Mouse (Mus musculus) kidney, adult 2 months (tissue): Measurements from ENCODE around the gene Slc51a. TPM values are rescaled to one million over a fixed set of nuclear protein-coding genes. Genes with fewer than 3 reads are reported as not detected.
"Not testable (repeated sequence)": the region's sequence is repeated elsewhere in the genome, so short reads cannot be mapped to it uniquely, and the experiment has no call there.

Experiments used
- DNase-seq: peaks from one replicate; pipeline ENCODE4 v3.0.0; 2021
- H3K27ac ChIP-seq: fragments of 200-500 bp; 2 replicates; pipeline ENCODE4 v1.5.1; 2012; ENCODE audit warnings: low read depth, low read length, control low read depth, inconsistent platforms; ENCODE audit not compliant: insufficient read depth
- H3K27me3 ChIP-seq: fragments of 200-500 bp; replicated peaks from 2 replicates; pipeline ENCODE4 v1.6.1; 2012; ENCODE audit warnings: mild to moderate bottlenecking, moderate library complexity, low read length, inconsistent platforms; ENCODE audit not compliant: control insufficient read depth, insufficient read depth
- H3K36me3 ChIP-seq: fragments of 200-500 bp; 2 replicates; pipeline ENCODE4 v1.6.1; 2012; ENCODE audit warnings: mild to moderate bottlenecking, moderate library complexity, low read length, inconsistent platforms; ENCODE audit not compliant: control insufficient read depth, insufficient read depth
- H3K4me1 ChIP-seq: fragments of 200-500 bp; 2 replicates; pipeline ENCODE4 v1.6.1; 2011; ENCODE audit warnings: low read length; ENCODE audit not compliant: control insufficient read depth, insufficient read depth
- H3K4me3 ChIP-seq: fragments of 200-500 bp; 2 replicates; pipeline ENCODE4 v1.5.1; 2011; ENCODE audit warnings: mild to moderate bottlenecking, low read depth, low read length, control low read depth; ENCODE audit not compliant: insufficient read depth
- CTCF ChIP-seq: fragments of 200-500 bp; conservative IDR thresholded peaks from 2 replicates; pipeline ENCODE4 v1.5.1; 2011; ENCODE audit warnings: low read depth, mild to moderate bottlenecking, control low read depth, low read length, moderate library complexity, mixed read lengths; ENCODE audit not compliant: insufficient read depth, insufficient read length
- POLR2A ChIP-seq: fragments of 200-500 bp; IDR thresholded peaks from one replicate; pipeline ENCODE4 v1.6.1; 2011; ENCODE audit warnings: low read depth, low read length, control low read depth
- WGBS: fragments of 180-500 bp; shearing (Covaris S2); methylation state at CpG from one replicate; pipeline ENCODE4 v1.1.7; 2018; 5-methylcytosine and 5-hydroxymethylcytosine counted together
- polyA plus RNA-seq: library from polyadenylated mRNA; depleted of rRNA; stranded (reverse); fragments of >200 nt; gene quantifications from 2 replicates; pipeline ENCODE4 v1.2.3, GENCODE M21; 2012

Gene Slc51a
- polyA plus RNA-seq, 1 experiment = 97.3 TPM

DNA sequence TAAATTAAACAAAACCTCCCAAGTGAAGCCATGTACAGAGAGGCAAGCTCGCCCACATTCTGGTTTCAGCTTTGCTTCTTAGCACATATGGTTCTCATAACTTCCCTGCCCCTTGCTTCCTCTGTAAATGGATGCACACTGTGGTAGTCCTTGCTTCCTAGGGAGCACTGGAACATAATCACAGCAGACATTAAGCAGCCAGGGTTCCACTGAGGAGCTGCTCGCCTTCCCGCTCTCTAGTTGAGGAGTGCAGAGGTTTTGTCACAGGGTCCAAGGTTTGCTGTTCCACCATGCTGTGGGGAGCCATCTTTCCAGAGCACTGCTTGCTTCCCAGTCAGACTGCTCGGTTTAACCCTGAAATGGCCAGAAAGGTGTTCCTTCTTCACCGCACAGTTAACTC lies 33.0 kb downstream of the Slc51a start:
- 92% methylated on average over 5 of the region's 5 CpGs for WGBS
- no peak for TF ChIP-seq CTCF
- no peak for TF ChIP-seq POLR2A
- Histone ChIP-seq H3K36me3 (no peaks in the 10 kb centered on the region; the same call in 1 of the 2 replicates), H3K27ac (no peak overlapping the region), H3K4me3 (no peak overlapping the region), H3K27me3 (no peaks in the 10 kb centered on the region), H3K4me1 (peaks cover 15% of the 10 kb centered on the region; the same call in 1 of the 2 replicates)
- DNase-seq = no peak

DNA sequence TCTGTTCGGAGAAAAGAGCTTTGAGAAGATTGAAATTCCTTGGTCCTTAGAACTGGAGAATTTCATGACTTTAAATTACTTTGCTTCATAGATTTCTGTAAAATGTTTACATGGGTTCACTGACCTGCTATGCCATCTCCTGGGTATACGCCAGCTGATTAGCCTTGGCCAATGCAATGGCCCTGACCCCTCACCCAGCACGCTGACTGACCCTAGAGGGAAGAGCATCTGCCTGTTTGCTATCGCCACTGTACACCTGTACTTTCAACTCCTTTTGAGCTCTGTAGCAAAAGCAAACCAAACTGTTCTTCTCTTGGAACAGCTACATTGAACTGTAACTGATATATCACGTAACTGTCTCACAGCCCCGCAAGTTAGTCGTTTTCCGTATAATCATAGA lies 34.6 kb downstream of the Slc51a start:
- Histone ChIP-seq H3K4me1 (peaks cover 17% of the 10 kb centered on the region; the same call in 1 of the 2 replicates), H3K4me3 (no peak overlapping the region), H3K27ac (no peak overlapping the region), H3K27me3 (no peaks in the 10 kb centered on the region), H3K36me3 (no peaks in the 10 kb centered on the region; the same call in 1 of the 2 replicates)
- WGBS = 91% methylated on average over 8 of the region's 8 CpGs
- no peak for TF ChIP-seq CTCF
- no peak for TF ChIP-seq POLR2A
- no peak for DNase-seq

- 88% methylated on average over 2 of the region's 2 CpGs for WGBS
- DNase-seq = no peak
- Histone ChIP-seq H3K27ac (no peak overlapping the region), H3K27me3 (no peaks in the 10 kb centered on the region), H3K4me1 (peaks cover 22% of the 10 kb centered on the region; the same call in 1 of the 2 replicates), H3K36me3 (no peaks in the 10 kb centered on the region; the same call in 1 of the 2 replicates), H3K4me3 (no peak overlapping the region)
- TF ChIP-seq POLR2A (no peak), CTCF (no peak)
Observed at GRCm38 (mm10) chr16:32450133-32450532, 37.5 kb downstream of the Slc51a start.

GRCm38 (mm10) chr16:32449665-32450064 lies 38.0 kb downstream of the Slc51a start:
- DNase-seq = no peak
- WGBS = 72% methylated on average over 3 of the region's 3 CpGs
- no peaks in the 10 kb centered on the region for H3K27me3 ChIP-seq
- peaks cover 22% of the 10 kb centered on the region; the same call in 1 of the 2 replicates for H3K4me1 ChIP-seq
- TF ChIP-seq POLR2A = no peak
- TF ChIP-seq CTCF = no peak
- H3K36me3 ChIP-seq = no peaks in the 10 kb centered on the region; the same call in 1 of the 2 replicates
- H3K27ac ChIP-seq = no peak overlapping the region
- H3K4me3 ChIP-seq = no peak overlapping the region

- no peak overlapping the region for H3K4me3 ChIP-seq
- H3K4me1 ChIP-seq = peaks cover 17% of the 10 kb centered on the region; the same call in 1 of the 2 replicates
- H3K27me3 ChIP-seq = no peaks in the 10 kb centered on the region
- TF ChIP-seq CTCF (no peak), POLR2A (no peak)
- DNase-seq = no peak
- H3K27ac ChIP-seq = no peak overlapping the region
- 77% methylated on average over 2 of the region's 2 CpGs for WGBS
- peaks cover 1% of the 10 kb centered on the region; the same call in 1 of the 2 replicates for H3K36me3 ChIP-seq
Observed at GRCm38 (mm10) chr16:32446563-32447138, 41.0 kb downstream of the Slc51a start.

DNA sequence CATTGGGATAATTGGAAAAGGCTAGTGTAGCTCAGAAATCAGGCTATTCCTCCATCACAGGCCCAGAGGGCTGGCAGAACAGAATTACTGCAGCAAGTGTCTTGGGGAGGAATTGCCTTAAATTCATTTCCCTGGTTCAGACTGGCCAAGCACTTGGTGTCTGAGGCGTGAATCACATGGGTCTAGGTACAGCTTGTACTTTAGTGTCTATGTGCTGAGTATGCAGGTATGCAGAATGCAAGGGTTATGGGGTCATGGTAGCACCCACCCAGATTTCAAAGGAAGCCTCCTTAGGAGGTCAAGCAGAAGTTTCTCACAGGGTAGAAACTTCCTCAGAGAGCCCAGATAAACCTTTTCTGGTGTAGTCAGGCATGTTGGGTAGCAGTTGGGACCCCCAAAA lies 42.1 kb downstream of the Slc51a start:
- Histone ChIP-seq H3K27ac (0 out of 2 replicates have a peak overlapping the region, but pooled peaks have one; percentile 14), H3K4me3 (no peak overlapping the region), H3K27me3 (no peaks in the 10 kb centered on the region), H3K4me1 (peaks cover 21% of the 10 kb centered on the region; the same call in 1 of the 2 replicates), H3K36me3 (peaks cover 1% of the 10 kb centered on the region; the same call in 1 of the 2 replicates)
- peak; percentile 51 for DNase-seq
- 73% methylated on average over 1 of the region's 1 CpGs for WGBS
- TF ChIP-seq CTCF (no peak), POLR2A (no peak)

DNA sequence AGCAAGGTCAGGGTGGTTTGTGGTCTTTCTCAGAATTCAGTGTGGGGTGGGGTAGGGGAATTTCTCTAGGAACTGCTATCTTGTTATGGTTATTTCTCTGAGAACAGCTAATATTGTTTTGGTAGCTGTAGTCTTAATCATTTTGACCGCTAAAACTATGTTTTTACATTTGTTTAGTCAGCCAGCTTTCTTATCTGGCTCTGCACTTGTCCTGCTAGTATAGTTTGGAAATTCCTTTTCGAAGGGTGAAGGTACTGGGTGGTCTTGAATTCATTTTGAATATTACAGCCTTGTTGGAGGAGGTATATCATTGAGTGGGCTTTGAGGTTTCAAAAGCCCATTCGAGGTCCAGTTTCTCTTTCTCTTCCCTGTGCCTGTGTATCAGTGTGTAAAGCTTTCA lies 43.1 kb downstream of the Slc51a start:
- 90% methylated on average over 3 of the region's 3 CpGs for WGBS
- H3K4me1 ChIP-seq = peaks cover 18% of the 10 kb centered on the region; the same call in 1 of the 2 replicates
- not testable (repeated sequence) for H3K4me3 ChIP-seq, H3K27ac ChIP-seq, H3K36me3 ChIP-seq, DNase-seq, H3K27me3 ChIP-seq

- Histone ChIP-seq H3K4me3 (no peak overlapping the region), H3K27ac (0 out of 2 replicates have a peak overlapping the region, but pooled peaks have one; percentile 38), H3K36me3 (peaks cover 1% of the 10 kb centered on the region; the same call in 1 of the 2 replicates), H3K27me3 (no peaks in the 10 kb centered on the region), H3K4me1 (peaks cover 26% of the 10 kb centered on the region; the same call in 1 of the 2 replicates)
- TF ChIP-seq CTCF = no peak
- no peak for TF ChIP-seq POLR2A
- WGBS = 79% methylated on average over 3 of the region's 3 CpGs
- no peak for DNase-seq
Observed at GRCm38 (mm10) chr16:32441432-32441831, 46.2 kb downstream of the Slc51a start.
